Mouse (Mus musculus) ES-Bruce4 (cell line): ENCODE data around the gene Spdl1.

Source experiments
- EP300 ChIP-seq: IDR thresholded peaks from 2 replicates; pipeline ENCODE4 v1.6.1; 2011; ENCODE audit warnings: low read depth, low read length; ENCODE audit not compliant: insufficient read depth
- POLR2A ChIP-seq: IDR thresholded peaks from one replicate; pipeline ENCODE4 v1.8.1; 2011; ENCODE audit warnings: low read length; ENCODE audit not compliant: insufficient read depth

GRCm38 (mm10) chr11:34871456-34871855 is 38.0 kb upstream of the Spdl1 start:
- TF ChIP-seq POLR2A (no peak), EP300 (no peak)
